Mouse (Mus musculus): ENCODE measurements around the gene Mesp1. TPM values are rescaled to one million over a fixed set of nuclear protein-coding genes. Genes with fewer than 3 reads are reported as not detected.

Gene Mesp1
- total and polyA plus RNA-seq, 3 experiments = not detected

- ATAC-seq (ENCODE audit: extremely low read depth, insufficient number of reproducible peaks, low FRiP score, poor library complexity, severe bottlenecking) (no peak), DNase-seq (ENCODE audit: low spot score) (no peak)
- TF ChIP-seq POLR2AphosphoS5 (IDR thresholded peaks at IDR 0.05; ENCODE audit: insufficient replicate concordance, low read depth, low read length) (no peak), TAL1 (conservative IDR thresholded peaks at IDR 0.05; ENCODE audit: low read depth, low read length) (no peak), GATA2 (IDR thresholded peaks at IDR 0.05; ENCODE audit: borderline replicate concordance, low read depth, low read length) (no peak)
- no peaks in the 10 kb centered on the region for H3K4me1 ChIP-seq (ENCODE audit: insufficient read depth, low read depth, low read length)
- H3K36me3 ChIP-seq (replicated peaks) = no peaks in the 10 kb centered on the region
- no peak overlapping the region for H3K4me3 ChIP-seq (ENCODE audit: low read depth, low read length)
- H3K9me3 ChIP-seq (replicated peaks) = no peaks in the 10 kb centered on the region
- peaks cover 16% of the 10 kb centered on the region for H3K27me3 ChIP-seq (ENCODE audit: insufficient read depth, low read length)
These were observed 19.8 kb upstream of the Mesp1 start for GRCm38 (mm10) chr7:79813409-79813808.

- DNase-seq (ENCODE audit: low spot score) = no peak
- no peaks in the 10 kb centered on the region for H3K36me3 ChIP-seq (replicated peaks)
- peaks cover 14% of the 10 kb centered on the region for H3K27me3 ChIP-seq (ENCODE audit: insufficient read depth, low read length)
- H3K4me3 ChIP-seq (ENCODE audit: low read depth, low read length) = no peak within 1 kb of the TSS
- H3K4me1 ChIP-seq (ENCODE audit: insufficient read depth, low read depth, low read length) = no peaks in the 10 kb centered on the region
- TF ChIP-seq CTCF (IDR thresholded peaks at IDR 0.05; ENCODE audit: low read depth, low read length) (no peak), TAL1 (conservative IDR thresholded peaks at IDR 0.05; ENCODE audit: low read depth, low read length) (no peak), GATA2 (IDR thresholded peaks at IDR 0.05; ENCODE audit: borderline replicate concordance, low read depth, low read length) (no peak), GATA1 (IDR thresholded peaks at IDR 0.05; ENCODE audit: borderline replicate concordance, low read length) (no peak), POLR2AphosphoS5 (IDR thresholded peaks at IDR 0.05; ENCODE audit: insufficient replicate concordance, low read depth, low read length) (no peak)
- no peaks in the 10 kb centered on the region for H3K9me3 ChIP-seq (replicated peaks)
- ATAC-seq (ENCODE audit: extremely low read depth, insufficient number of reproducible peaks, low FRiP score, poor library complexity, severe bottlenecking) = no peak
These were observed 17.3 kb upstream of the Mesp1 start, which contains the start of gene Mesp2 for GRCm38 (mm10) chr7:79810611-79811506. Gene Mesp2 (plus strand): TSS chr7:79810727.

GRCm38 (mm10) chr7:79808561-79808960, 15.0 kb upstream of the Mesp1 start:
- Histone ChIP-seq H3K4me3 (ENCODE audit: low read depth, low read length) (no peak overlapping the region), H3K4me1 (ENCODE audit: insufficient read depth, low read depth, low read length) (no peaks in the 10 kb centered on the region), H3K27me3 (ENCODE audit: insufficient read depth, low read length) (peaks cover 16% of the 10 kb centered on the region; the same call in 1 of the 2 replicates), H3K9me3 (replicated peaks) (no peaks in the 10 kb centered on the region), H3K36me3 (replicated peaks) (no peaks in the 10 kb centered on the region)
- ATAC-seq (ENCODE audit: extremely low read depth, insufficient number of reproducible peaks, low FRiP score, poor library complexity, severe bottlenecking) (no peak), DNase-seq (ENCODE audit: low spot score) (no peak)
- TF ChIP-seq CTCF (IDR thresholded peaks at IDR 0.05; ENCODE audit: low read depth, low read length) = no peak
- TF ChIP-seq POLR2AphosphoS5 (IDR thresholded peaks at IDR 0.05; ENCODE audit: insufficient replicate concordance, low read depth, low read length) = no peak
- no peak for TF ChIP-seq GATA1 (IDR thresholded peaks at IDR 0.05; ENCODE audit: borderline replicate concordance, low read length)
- no peak for TF ChIP-seq GATA2 (IDR thresholded peaks at IDR 0.05; ENCODE audit: borderline replicate concordance, low read depth, low read length)
- TF ChIP-seq TAL1 (conservative IDR thresholded peaks at IDR 0.05; ENCODE audit: low read depth, low read length) = no peak

- no peak overlapping the region for H3K4me3 ChIP-seq (ENCODE audit: low read depth, low read length)
- ATAC-seq (ENCODE audit: extremely low read depth, insufficient number of reproducible peaks, low FRiP score, poor library complexity, severe bottlenecking) (no peak), DNase-seq (ENCODE audit: low spot score) (no peak)
- no peaks in the 10 kb centered on the region for H3K36me3 ChIP-seq (replicated peaks)
- peaks cover 30% of the 10 kb centered on the region; the same call in 1 of the 2 replicates for H3K27me3 ChIP-seq (ENCODE audit: insufficient read depth, low read length)
- TF ChIP-seq POLR2AphosphoS5 (IDR thresholded peaks at IDR 0.05; ENCODE audit: insufficient replicate concordance, low read depth, low read length) (no peak), GATA1 (IDR thresholded peaks at IDR 0.05; ENCODE audit: borderline replicate concordance, low read length) (no peak), CTCF (IDR thresholded peaks at IDR 0.05; ENCODE audit: low read depth, low read length) (no peak), TAL1 (conservative IDR thresholded peaks at IDR 0.05; ENCODE audit: low read depth, low read length) (no peak)
- no peaks in the 10 kb centered on the region for H3K4me1 ChIP-seq (ENCODE audit: insufficient read depth, low read depth, low read length)
- H3K9me3 ChIP-seq (replicated peaks) = no peaks in the 10 kb centered on the region
These were observed 10.3 kb upstream of the Mesp1 start for GRCm38 (mm10) chr7:79803887-79804286.

GRCm38 (mm10) chr7:79802037-79802436, 8.4 kb upstream of the Mesp1 start:
- Histone ChIP-seq H3K9me3 (replicated peaks) (no peaks in the 10 kb centered on the region), H3K4me3 (ENCODE audit: low read depth, low read length) (no peak overlapping the region), H3K4me1 (ENCODE audit: insufficient read depth, low read depth, low read length) (no peaks in the 10 kb centered on the region), H3K36me3 (replicated peaks) (no peaks in the 10 kb centered on the region), H3K27me3 (ENCODE audit: insufficient read depth, low read length) (peaks cover 33% of the 10 kb centered on the region; the same call in 1 of the 2 replicates)
- TF ChIP-seq POLR2AphosphoS5 (IDR thresholded peaks at IDR 0.05; ENCODE audit: insufficient replicate concordance, low read depth, low read length) = no peak
- no peak for TF ChIP-seq GATA1 (IDR thresholded peaks at IDR 0.05; ENCODE audit: borderline replicate concordance, low read length)
- TF ChIP-seq GATA2 (IDR thresholded peaks at IDR 0.05; ENCODE audit: borderline replicate concordance, low read depth, low read length) = no peak
- TF ChIP-seq TAL1 (conservative IDR thresholded peaks at IDR 0.05; ENCODE audit: low read depth, low read length) = no peak
- no peak for TF ChIP-seq CTCF (IDR thresholded peaks at IDR 0.05; ENCODE audit: low read depth, low read length)
- no peak for ATAC-seq (ENCODE audit: extremely low read depth, insufficient number of reproducible peaks, low FRiP score, poor library complexity, severe bottlenecking)
- DNase-seq (ENCODE audit: low spot score) = no peak

GRCm38 (mm10) chr7:79801391-79801790, 7.8 kb upstream of the Mesp1 start:
- Histone ChIP-seq H3K9me3 (replicated peaks) (no peaks in the 10 kb centered on the region), H3K4me1 (ENCODE audit: insufficient read depth, low read depth, low read length) (no peaks in the 10 kb centered on the region), H3K36me3 (replicated peaks) (no peaks in the 10 kb centered on the region), H3K27me3 (ENCODE audit: insufficient read depth, low read length) (peaks cover 37% of the 10 kb centered on the region; the same call in 1 of the 2 replicates), H3K4me3 (ENCODE audit: low read depth, low read length) (no peak overlapping the region)
- DNase-seq (ENCODE audit: low spot score) = no peak
- ATAC-seq (ENCODE audit: extremely low read depth, insufficient number of reproducible peaks, low FRiP score, poor library complexity, severe bottlenecking) = no peak
- no peak for TF ChIP-seq POLR2AphosphoS5 (IDR thresholded peaks at IDR 0.05; ENCODE audit: insufficient replicate concordance, low read depth, low read length)
- TF ChIP-seq CTCF (IDR thresholded peaks at IDR 0.05; ENCODE audit: low read depth, low read length) = no peak
- no peak for TF ChIP-seq GATA1 (IDR thresholded peaks at IDR 0.05; ENCODE audit: borderline replicate concordance, low read length)
- TF ChIP-seq TAL1 (conservative IDR thresholded peaks at IDR 0.05; ENCODE audit: low read depth, low read length) = no peak
- TF ChIP-seq GATA2 (IDR thresholded peaks at IDR 0.05; ENCODE audit: borderline replicate concordance, low read depth, low read length) = no peak

Measured in G1E (cell line).